18 mouse cellular contexts compared by ENCODE assay signal in genomic region chr5:147432927-147433326, GRCm38 (mm10). TPM values are rescaled to one million over a fixed set of nuclear protein-coding genes. Genes with fewer than 3 reads are reported as not detected.
A peak's percentile ranks its signal among the peaks of the same experiment; 100 is the strongest.
DNase-seq lines count a peak whose midpoint lies in the region; ATAC-seq and TF ChIP-seq lines count a peak whose summit lies in the region.
"Had no signal": no experiment of that assay in that cellular context is flagged by ENCODE, and none has a peak within 500 bp of the region (broad histone marks: within the 10 kb centered on the region; RNA-seq: fewer than 3 reads in every experiment).

No protein-coding gene starts in this region.

- H3K27me3 ChIP-seq in hindbrain, embryonic 14.5 days (ENCODE audit: control insufficient read depth, insufficient read depth, low read length), result no peaks in the 10 kb centered on the region
- no peaks in the 10 kb centered on the region for H3K27me3 ChIP-seq in hindbrain, embryonic 10.5 days (ENCODE audit: insufficient read depth, poor library complexity, severe bottlenecking)
- H3K27me3 ChIP-seq in megakaryocyte, embryonic 14.5 days (replicated peaks), result no peaks in the 10 kb centered on the region
- H3K27me3 ChIP-seq in liver, embryonic 14.5 days (ENCODE audit: control insufficient read depth, insufficient read depth, low read length), result no peaks in the 10 kb centered on the region
- H3K27me3 ChIP-seq: heart, embryonic 15.5 days; limb, embryonic 15.5 days; neural tube, embryonic 12.5 days had no signal

- ATAC-seq in hindbrain, embryonic 14.5 days (ENCODE audit: low FRiP score), result no peak
- ATAC-seq in megakaryocyte, adult 5-6 weeks (ENCODE audit: poor library complexity, severe bottlenecking), result no peak
- ATAC-seq in liver, embryonic 14.5 days (ENCODE audit: insufficient read depth), result no peak
- ATAC-seq: activated CD4-positive, CD25-positive, alpha-beta regulatory T cell, adult 4 months; midbrain, embryonic 16.5 days had no signal

- TF ChIP-seq EP300 in liver, embryonic 14.5 days (IDR thresholded peaks at IDR 0.05; ENCODE audit: low read depth), result no peak

- no peak for DNase-seq in hindbrain, embryonic 14.5 days (ENCODE audit: low spot score)
- no peak for DNase-seq in hindbrain, embryonic 10.5 days (ENCODE audit: low spot score)
- DNase-seq in liver, embryonic 14.5 days (ENCODE audit: low read depth in 3 of 3, low spot score in 3 of 3), result no peak
- no peak for DNase-seq in left cerebral cortex, adult 9 months (ENCODE audit: low spot score in 2 of 2)
- no peak for DNase-seq in heart, adult 8-10 months (ENCODE audit: low spot score)
- DNase-seq: adrenal gland, postnatal 25 days; cerebellum, postnatal 10 days; gastrocnemius, postnatal 36 days; thymus, adult 18-20 months had no signal

- no peak for TF ChIP-seq CTCF in liver, embryonic 14.5 days (IDR thresholded peaks at IDR 0.05; ENCODE audit: low read depth)

- no peak overlapping the region for H3K27ac ChIP-seq in hindbrain, embryonic 14.5 days
- H3K27ac ChIP-seq in hindbrain, embryonic 10.5 days, result no peak overlapping the region
- no peak overlapping the region for H3K27ac ChIP-seq in liver, embryonic 14.5 days
- H3K27ac ChIP-seq: heart, embryonic 15.5 days; limb, embryonic 15.5 days; macrophage; neural tube, embryonic 12.5 days had no signal

- WGBS in hindbrain, embryonic 14.5 days, result 95% methylated on average over 8 of the region's 8 CpGs
- WGBS in hindbrain, embryonic 10.5 days, result 92% methylated on average over 8 of the region's 8 CpGs
- 50% methylated on average over 8 of the region's 8 CpGs for WGBS in liver, embryonic 14.5 days (ENCODE audit: insufficient replicate concordance)

- no peaks in the 10 kb centered on the region for H3K36me3 ChIP-seq in hindbrain, embryonic 14.5 days (replicated peaks; ENCODE audit: control insufficient read depth, insufficient read depth)
- peaks cover 10% of the 10 kb centered on the region for H3K36me3 ChIP-seq in hindbrain, embryonic 10.5 days
- H3K36me3 ChIP-seq in megakaryocyte, embryonic 14.5 days (replicated peaks; ENCODE audit: low read length), result peaks cover 34% of the 10 kb centered on the region
- H3K36me3 ChIP-seq in liver, embryonic 14.5 days (replicated peaks; ENCODE audit: control insufficient read depth, insufficient read depth, low read depth), result peaks cover 10% of the 10 kb centered on the region
- H3K36me3 ChIP-seq: heart, embryonic 15.5 days; neural tube, embryonic 12.5 days had no signal

- 0 out of 2 replicates have a peak overlapping the region, but pooled peaks have one; percentile 88 for H3K4me2 ChIP-seq in hindbrain, embryonic 14.5 days (replicated peaks)
- H3K4me2 ChIP-seq in liver, embryonic 14.5 days (ENCODE audit: low read depth), result peak overlapping the region; percentile 56
- H3K4me2 ChIP-seq: limb, embryonic 15.5 days had no signal

- peaks cover 40% of the 10 kb centered on the region for H3K4me1 ChIP-seq in hindbrain, embryonic 14.5 days (replicated peaks; ENCODE audit: control insufficient read depth, insufficient read depth, low read length)
- peaks cover 47% of the 10 kb centered on the region for H3K4me1 ChIP-seq in hindbrain, embryonic 10.5 days (replicated peaks)
- H3K4me1 ChIP-seq in megakaryocyte, embryonic 14.5 days, result peaks cover 71% of the 10 kb centered on the region
- peaks cover 40 to 54% of the 10 kb centered on the region in 2 experiments for H3K4me1 ChIP-seq in liver, embryonic 14.5 days (replicated peaks; ENCODE audit: control insufficient read depth in 2 of 2, insufficient read depth in 2 of 2, low read length in 1 of 2)

- no peak overlapping the region for H3K9ac ChIP-seq in hindbrain, embryonic 14.5 days
- H3K9ac ChIP-seq in liver, embryonic 14.5 days (replicated peaks), result no peak overlapping the region
- H3K9ac ChIP-seq: heart, embryonic 15.5 days; limb, embryonic 15.5 days; neural tube, embryonic 12.5 days had no signal

- no peak overlapping the region for H3K4me3 ChIP-seq in hindbrain, embryonic 14.5 days (replicated peaks; ENCODE audit: low read length)
- H3K4me3 ChIP-seq in hindbrain, embryonic 10.5 days, result no peak overlapping the region
- H3K4me3 ChIP-seq in megakaryocyte, embryonic 14.5 days (replicated peaks), result peak overlapping the region; percentile 88
- H3K4me3 ChIP-seq in liver, embryonic 14.5 days (ENCODE audit: insufficient read depth in 1 of 2, low read depth in 2 of 2, low read length in 2 of 2), result peak overlapping the region; percentile 38 to 69
- H3K4me3 ChIP-seq: heart, embryonic 15.5 days; limb, embryonic 15.5 days; neural tube, embryonic 12.5 days had no signal

- no peaks in the 10 kb centered on the region for H3K9me3 ChIP-seq in hindbrain, embryonic 14.5 days (ENCODE audit: control insufficient read depth, low read length)
- no peaks in the 10 kb centered on the region for H3K9me3 ChIP-seq in hindbrain, embryonic 10.5 days
- no peaks in the 10 kb centered on the region for H3K9me3 ChIP-seq in megakaryocyte, embryonic 14.5 days
- H3K9me3 ChIP-seq in liver, embryonic 14.5 days (ENCODE audit: control insufficient read depth, low read length), result no peaks in the 10 kb centered on the region
- H3K9me3 ChIP-seq: heart, embryonic 15.5 days; limb, embryonic 15.5 days; neural tube, embryonic 12.5 days had no signal

RNA-seq across cellular contexts. Expression of gene Pan3, which starts 3.0 kb away (rescaled TPM):
- 53.3 and 62.7 TPM in 2 replicates for polyA plus RNA-seq in hindbrain, embryonic 14.5 days (2014; fragmentation: Nextera tagmentation; extraction: Ambion mirVana)
- 47.7 and 50.3 TPM in 2 replicates for polyA plus RNA-seq in hindbrain, embryonic 10.5 days (2016; fragmentation: Nextera tagmentation; extraction: Ambion mirVana)
- polyA plus RNA-seq in megakaryocyte, embryonic 14.5 days (2012; ENCODE audit: insufficient read depth, low replicate concordance), result 1.2 and 3.6 TPM in 2 replicates
- 265 and 303 TPM in 2 replicates for total RNA-seq in megakaryocyte, adult 5-6 weeks (2015)
- total RNA-seq in megakaryocyte, adult 5-6 weeks (2017), result 129 and 148 TPM in 2 replicates
- 11.5 and 17.2 TPM in 2 replicates for polyA plus RNA-seq in liver, embryonic 14.5 days (2012; rRNA removed)
- 31.3 and 33.3 TPM in 2 replicates for polyA plus RNA-seq in liver, embryonic 14.5 days (2014; fragmentation: Nextera tagmentation; extraction: Ambion mirVana)
- 10 to 100 TPM; 27.8 to 37.4 (median 29.4) TPM for total RNA-seq in heart, adult 8-10 months (2022)

RNA-seq across cellular contexts. Expression of gene Flt3, which starts 32.6 kb away (rescaled TPM):
- 0.95 and 1.1 TPM in 2 replicates for polyA plus RNA-seq in hindbrain, embryonic 14.5 days (2014; fragmentation: Nextera tagmentation; extraction: Ambion mirVana)
- not detected in 2 replicates for polyA plus RNA-seq in hindbrain, embryonic 10.5 days (2016; fragmentation: Nextera tagmentation; extraction: Ambion mirVana)
- 0.60 TPM in 1 of 2 replicates, not detected in the other for polyA plus RNA-seq in megakaryocyte, embryonic 14.5 days (2012; ENCODE audit: insufficient read depth, low replicate concordance)
- total RNA-seq in megakaryocyte, adult 5-6 weeks (2015), result 8.1 TPM in 2 replicates
- total RNA-seq in megakaryocyte, adult 5-6 weeks (2017), result 14.1 and 16.2 TPM in 2 replicates
- polyA plus RNA-seq in liver, embryonic 14.5 days (2012; rRNA removed), result 0.65 and 0.88 TPM in 2 replicates
- polyA plus RNA-seq in liver, embryonic 14.5 days (2014; fragmentation: Nextera tagmentation; extraction: Ambion mirVana), result 1.2 and 1.3 TPM in 2 replicates
- under 1 TPM in 1 of 4 experiments, not detected in 3; 0.17 TPM for total RNA-seq in heart, adult 8-10 months (2022)
- total RNA-seq: adrenal gland, postnatal 25 days had no signal
- polyA plus RNA-seq: kidney, embryonic 14.5 days had no signal

Comparison
In these comparisons a context has a peak if more than half of its experiments do, and no peak if none do; other contexts are left out.
1. H3K4me3 ChIP-seq: peak in megakaryocyte, embryonic 14.5 days (single experiment) and liver, embryonic 14.5 days (2 of 2); none in hindbrain, embryonic 14.5 days (single experiment) and hindbrain, embryonic 10.5 days (single experiment).